Mouse (Mus musculus): Measurements from ENCODE around the gene Ndufs7.
A peak's percentile ranks its signal among the peaks of the same experiment; 100 is the strongest.
"Not testable (repeated sequence)": the region's sequence is repeated elsewhere in the genome, so short reads cannot be mapped to it uniquely, and the experiment has no call there.

The Ndufs7 gene

GRCm38 (mm10) chr10:80248971-80249640 lies at the start of gene Ndufs7:
Gene Ndufs7 (plus strand): TSS chr10:80249121.
- peak; percentile 97 for DNase-seq (ENCODE audit: low read depth, low spot score)

- peak; percentile 93 for DNase-seq (ENCODE audit: low read depth, low spot score)
Observed at GRCm38 (mm10) chr10:80199440-80200008, 49.4 kb upstream of the Ndufs7 start.

- no peak for DNase-seq (ENCODE audit: low read depth, low spot score)
Observed at GRCm38 (mm10) chr10:80200485-80200884, 48.4 kb upstream of the Ndufs7 start.

- peak; percentile 49 for DNase-seq (ENCODE audit: low read depth, low spot score)
Observed at GRCm38 (mm10) chr10:80204055-80204454, 44.9 kb upstream of the Ndufs7 start.

- DNase-seq (ENCODE audit: low read depth, low spot score), result no peak
Observed at GRCm38 (mm10) chr10:80207201-80207600, 41.7 kb upstream of the Ndufs7 start.

GRCm38 (mm10) chr10:80207676-80208075 lies 41.2 kb upstream of the Ndufs7 start:
- no peak for DNase-seq (ENCODE audit: low read depth, low spot score)

- no peak for DNase-seq (ENCODE audit: low read depth, low spot score)
Observed at GRCm38 (mm10) chr10:80208248-80208647, 40.7 kb upstream of the Ndufs7 start.

GRCm38 (mm10) chr10:80208841-80209371 lies 40.0 kb upstream of the Ndufs7 start:
- DNase-seq (ENCODE audit: low read depth, low spot score), result no peak

- not testable (repeated sequence) for DNase-seq (ENCODE audit: low read depth, low spot score)
Observed at GRCm38 (mm10) chr10:80211547-80212103, 37.3 kb upstream of the Ndufs7 start.

GRCm38 (mm10) chr10:80215048-80215772 lies 33.7 kb upstream of the Ndufs7 start:
- DNase-seq (ENCODE audit: low read depth, low spot score), result no peak

- DNase-seq (ENCODE audit: low read depth, low spot score), result peak; percentile 88
Observed at GRCm38 (mm10) chr10:80220676-80221075, 28.2 kb upstream of the Ndufs7 start.

- DNase-seq (ENCODE audit: low read depth, low spot score), result peak; percentile 46
Observed at GRCm38 (mm10) chr10:80223137-80223536, 25.8 kb upstream of the Ndufs7 start.

GRCm38 (mm10) chr10:80226071-80226415 lies 22.9 kb upstream of the Ndufs7 start:
- DNase-seq (ENCODE audit: low read depth, low spot score), result no peak

GRCm38 (mm10) chr10:80226416-80227165 lies 22.3 kb upstream of the Ndufs7 start, which contains the start of gene Mum1:
Gene Mum1 (plus strand): TSS chr10:80226434.
- peak; percentile 99 for DNase-seq (ENCODE audit: low read depth, low spot score)

GRCm38 (mm10) chr10:80227166-80227539 lies 21.8 kb upstream of the Ndufs7 start:
- DNase-seq (ENCODE audit: low read depth, low spot score), result no peak

- DNase-seq (ENCODE audit: low read depth, low spot score), result no peak
Observed at GRCm38 (mm10) chr10:80227877-80228775, 20.8 kb upstream of the Ndufs7 start.

GRCm38 (mm10) chr10:80236145-80236825 lies 12.6 kb upstream of the Ndufs7 start:
- no peak for DNase-seq (ENCODE audit: low read depth, low spot score)

GRCm38 (mm10) chr10:80237020-80237419 lies 11.9 kb upstream of the Ndufs7 start:
- no peak for DNase-seq (ENCODE audit: low read depth, low spot score)

GRCm38 (mm10) chr10:80238306-80238705 lies 10.6 kb upstream of the Ndufs7 start:
- no peak for DNase-seq (ENCODE audit: low read depth, low spot score)

GRCm38 (mm10) chr10:80239791-80240190 lies 9.1 kb upstream of the Ndufs7 start:
- DNase-seq (ENCODE audit: low read depth, low spot score), result no peak

Measured in R1 (cell line).